Mouse (Mus musculus): ENCODE measurements around the gene Mvb12b. TPM values are rescaled to one million over a fixed set of nuclear protein-coding genes. Genes with fewer than 3 reads are reported as not detected.

The Mvb12b gene
- total and polyA plus RNA-seq, 2 experiments, result 0.83 to 2.7 TPM

DNA sequence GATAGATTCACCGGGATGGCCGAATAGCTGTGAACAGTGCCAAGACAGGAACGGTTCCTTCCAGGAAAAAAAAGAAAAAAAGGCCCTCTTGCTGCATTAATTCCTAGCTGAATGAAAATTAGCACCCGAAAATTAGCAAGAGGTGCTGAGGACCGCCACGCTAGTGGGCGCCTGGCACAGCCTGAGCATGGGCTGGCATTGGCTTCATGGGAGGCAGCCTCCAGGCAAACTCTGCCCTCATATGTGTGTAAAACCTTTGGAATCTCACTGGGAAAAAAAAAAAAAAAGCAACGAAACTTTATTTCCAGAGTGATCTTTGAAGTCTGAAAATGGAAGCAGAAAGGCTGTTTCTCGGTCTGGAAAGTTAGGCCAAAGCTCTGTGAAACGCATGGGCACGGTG, 110.7 kb downstream of the Mvb12b start:
- TF ChIP-seq POLR2A (IDR thresholded peaks at IDR 0.05; ENCODE audit: extremely low read depth, insufficient read depth, low read length) (no peak), CTCF (IDR thresholded peaks at IDR 0.05; ENCODE audit: low read depth, low read length) (no peak)
- no peaks in the 10 kb centered on the region for H3K36me3 ChIP-seq (ENCODE audit: control insufficient read depth, insufficient read depth, low read length)
- DNase-seq (ENCODE audit: extremely low read depth, low read depth, low spot score), result no peak
- no peaks in the 10 kb centered on the region for H3K4me1 ChIP-seq (ENCODE audit: control insufficient read depth, insufficient read depth, low read length)
- no peak overlapping the region for H3K4me3 ChIP-seq (ENCODE audit: insufficient read depth, low read depth, low read length)
- no peak overlapping the region for H3K27ac ChIP-seq (replicated peaks; ENCODE audit: insufficient read depth, low read depth, low read length)
- no peaks in the 10 kb centered on the region for H3K79me2 ChIP-seq (ENCODE audit: control insufficient read depth, insufficient read depth, low read length)
- 95% methylated on average over 11 of the region's 11 CpGs for WGBS
- H3K9ac ChIP-seq (ENCODE audit: low read depth, low read length), result no peak overlapping the region
- no peaks in the 10 kb centered on the region for H3K27me3 ChIP-seq (ENCODE audit: control insufficient read depth, insufficient read depth, low read length)

DNA sequence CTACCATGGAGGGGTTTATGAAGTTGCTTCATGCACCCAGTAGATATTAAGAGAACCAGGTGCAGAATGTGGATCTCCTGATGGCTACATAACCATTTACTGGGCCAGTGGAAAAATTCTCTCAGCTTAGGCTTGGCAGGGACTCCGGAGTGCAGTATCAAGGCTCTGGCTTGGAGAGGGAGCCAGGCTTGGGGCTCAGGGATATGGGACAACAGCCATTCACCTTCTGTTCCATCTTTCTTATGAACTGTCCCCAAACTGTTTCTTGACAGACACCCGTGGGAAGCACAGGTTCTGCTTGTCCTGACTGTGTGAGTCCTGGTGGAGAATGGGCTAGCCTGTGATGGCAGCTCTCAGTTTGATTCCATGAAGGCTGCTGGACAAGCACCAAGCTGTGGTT, 112.9 kb downstream of the Mvb12b start:
- H3K4me1 ChIP-seq (ENCODE audit: control insufficient read depth, insufficient read depth, low read length), result no peaks in the 10 kb centered on the region
- no peak overlapping the region for H3K27ac ChIP-seq (replicated peaks; ENCODE audit: insufficient read depth, low read depth, low read length)
- no peak overlapping the region for H3K9ac ChIP-seq (ENCODE audit: low read depth, low read length)
- DNase-seq (ENCODE audit: extremely low read depth, low read depth, low spot score), result no peak
- no peak overlapping the region for H3K4me3 ChIP-seq (ENCODE audit: insufficient read depth, low read depth, low read length)
- WGBS, result 89% methylated on average over 2 of the region's 2 CpGs
- TF ChIP-seq POLR2A (IDR thresholded peaks at IDR 0.05; ENCODE audit: extremely low read depth, insufficient read depth, low read length) (no peak), CTCF (IDR thresholded peaks at IDR 0.05; ENCODE audit: low read depth, low read length) (no peak)
- no peaks in the 10 kb centered on the region for H3K79me2 ChIP-seq (ENCODE audit: control insufficient read depth, insufficient read depth, low read length)
- no peaks in the 10 kb centered on the region for H3K36me3 ChIP-seq (ENCODE audit: control insufficient read depth, insufficient read depth, low read length)
- H3K27me3 ChIP-seq (ENCODE audit: control insufficient read depth, insufficient read depth, low read length), result no peaks in the 10 kb centered on the region

DNA sequence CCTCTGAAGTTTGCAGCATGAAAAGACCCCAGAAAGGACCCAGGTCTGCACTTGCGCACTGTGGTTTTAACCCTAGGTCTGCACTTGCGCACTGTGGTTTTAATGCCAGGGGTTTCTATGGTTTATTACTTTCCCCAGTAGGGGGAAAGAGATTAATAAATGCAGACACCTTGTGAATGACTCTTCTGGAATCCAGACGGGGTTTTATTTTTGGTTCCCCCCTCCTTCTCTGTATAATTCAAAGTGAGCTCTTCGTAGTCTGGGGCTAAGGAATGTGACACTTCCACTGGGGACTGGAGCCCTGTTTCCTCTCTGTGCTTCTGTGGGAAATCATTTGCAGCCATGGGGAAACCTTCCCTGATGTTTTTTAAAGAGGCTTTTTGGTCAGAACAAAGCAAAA, 113.6 kb downstream of the Mvb12b start:
- no peak overlapping the region for H3K4me3 ChIP-seq (ENCODE audit: insufficient read depth, low read depth, low read length)
- H3K9ac ChIP-seq (ENCODE audit: low read depth, low read length), result no peak overlapping the region
- H3K4me1 ChIP-seq (ENCODE audit: control insufficient read depth, insufficient read depth, low read length), result no peaks in the 10 kb centered on the region
- DNase-seq (ENCODE audit: extremely low read depth, low read depth, low spot score), result no peak
- no peaks in the 10 kb centered on the region for H3K36me3 ChIP-seq (ENCODE audit: control insufficient read depth, insufficient read depth, low read length)
- TF ChIP-seq CTCF (IDR thresholded peaks at IDR 0.05; ENCODE audit: low read depth, low read length), result no peak
- no peak for TF ChIP-seq POLR2A (IDR thresholded peaks at IDR 0.05; ENCODE audit: extremely low read depth, insufficient read depth, low read length)
- no peaks in the 10 kb centered on the region for H3K27me3 ChIP-seq (ENCODE audit: control insufficient read depth, insufficient read depth, low read length)
- no peak overlapping the region for H3K27ac ChIP-seq (replicated peaks; ENCODE audit: insufficient read depth, low read depth, low read length)
- no peaks in the 10 kb centered on the region for H3K79me2 ChIP-seq (ENCODE audit: control insufficient read depth, insufficient read depth, low read length)
- WGBS, result 87% methylated on average over 4 of the region's 4 CpGs

DNA sequence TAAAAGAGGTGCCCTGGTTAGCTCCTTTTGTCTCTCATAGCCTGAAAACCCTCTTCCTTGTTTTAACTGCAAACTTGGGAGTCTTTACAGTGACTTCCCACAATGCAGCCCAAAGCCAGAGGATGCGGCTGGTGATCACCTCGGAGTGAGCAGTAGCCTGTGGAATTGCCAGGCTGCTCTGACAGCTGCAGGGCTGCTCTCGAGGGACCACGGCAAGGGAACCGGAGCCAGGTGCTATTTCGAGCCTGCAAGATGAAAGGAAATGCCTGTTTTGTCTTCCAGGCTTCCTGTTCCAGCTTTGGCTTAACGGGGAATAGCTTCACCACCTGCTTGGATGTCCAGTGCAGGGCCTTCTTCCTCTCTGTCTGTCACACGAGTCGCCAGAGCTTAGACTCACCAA, 115.3 kb downstream of the Mvb12b start:
- Histone ChIP-seq H3K79me2 (ENCODE audit: control insufficient read depth, insufficient read depth, low read length) (no peaks in the 10 kb centered on the region), H3K9ac (ENCODE audit: low read depth, low read length) (no peak overlapping the region), H3K36me3 (ENCODE audit: control insufficient read depth, insufficient read depth, low read length) (no peaks in the 10 kb centered on the region), H3K4me3 (ENCODE audit: insufficient read depth, low read depth, low read length) (no peak overlapping the region), H3K27ac (replicated peaks; ENCODE audit: insufficient read depth, low read depth, low read length) (no peak overlapping the region), H3K4me1 (ENCODE audit: control insufficient read depth, insufficient read depth, low read length) (no peaks in the 10 kb centered on the region), H3K27me3 (ENCODE audit: control insufficient read depth, insufficient read depth, low read length) (no peaks in the 10 kb centered on the region)
- WGBS, result 80% methylated on average over 9 of the region's 9 CpGs
- DNase-seq (ENCODE audit: extremely low read depth, low read depth, low spot score), result no peak
- TF ChIP-seq CTCF (IDR thresholded peaks at IDR 0.05; ENCODE audit: low read depth, low read length) (no peak), POLR2A (IDR thresholded peaks at IDR 0.05; ENCODE audit: extremely low read depth, insufficient read depth, low read length) (no peak)

DNA sequence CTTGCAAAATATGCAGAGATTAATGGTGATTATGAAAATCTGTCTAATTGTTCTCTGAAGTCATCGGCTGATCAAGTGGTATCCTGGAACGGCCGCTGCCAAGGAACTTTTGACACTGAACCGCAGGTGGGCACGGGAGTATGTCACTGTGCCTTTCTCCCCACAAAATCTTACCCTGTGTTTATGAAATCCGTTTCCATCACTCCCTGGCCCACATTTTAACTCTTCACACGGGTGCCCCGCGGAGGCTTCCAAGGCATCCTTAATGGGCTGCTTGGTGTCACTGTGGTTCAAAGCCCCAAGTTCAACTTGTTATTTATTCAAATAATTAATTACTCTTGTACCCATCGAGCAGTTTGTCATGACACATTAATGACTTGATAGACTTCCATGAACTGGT, 116.4 kb downstream of the Mvb12b start:
- Histone ChIP-seq H3K36me3 (ENCODE audit: control insufficient read depth, insufficient read depth, low read length) (no peaks in the 10 kb centered on the region), H3K79me2 (ENCODE audit: control insufficient read depth, insufficient read depth, low read length) (no peaks in the 10 kb centered on the region), H3K9ac (ENCODE audit: low read depth, low read length) (no peak overlapping the region), H3K27ac (replicated peaks; ENCODE audit: insufficient read depth, low read depth, low read length) (no peak overlapping the region), H3K27me3 (ENCODE audit: control insufficient read depth, insufficient read depth, low read length) (no peaks in the 10 kb centered on the region), H3K4me3 (ENCODE audit: insufficient read depth, low read depth, low read length) (no peak overlapping the region), H3K4me1 (ENCODE audit: control insufficient read depth, insufficient read depth, low read length) (no peaks in the 10 kb centered on the region)
- DNase-seq (ENCODE audit: extremely low read depth, low read depth, low spot score), result no peak
- 93% methylated on average over 10 of the region's 10 CpGs for WGBS
- TF ChIP-seq POLR2A (IDR thresholded peaks at IDR 0.05; ENCODE audit: extremely low read depth, insufficient read depth, low read length) (no peak), CTCF (IDR thresholded peaks at IDR 0.05; ENCODE audit: low read depth, low read length) (no peak)

DNA sequence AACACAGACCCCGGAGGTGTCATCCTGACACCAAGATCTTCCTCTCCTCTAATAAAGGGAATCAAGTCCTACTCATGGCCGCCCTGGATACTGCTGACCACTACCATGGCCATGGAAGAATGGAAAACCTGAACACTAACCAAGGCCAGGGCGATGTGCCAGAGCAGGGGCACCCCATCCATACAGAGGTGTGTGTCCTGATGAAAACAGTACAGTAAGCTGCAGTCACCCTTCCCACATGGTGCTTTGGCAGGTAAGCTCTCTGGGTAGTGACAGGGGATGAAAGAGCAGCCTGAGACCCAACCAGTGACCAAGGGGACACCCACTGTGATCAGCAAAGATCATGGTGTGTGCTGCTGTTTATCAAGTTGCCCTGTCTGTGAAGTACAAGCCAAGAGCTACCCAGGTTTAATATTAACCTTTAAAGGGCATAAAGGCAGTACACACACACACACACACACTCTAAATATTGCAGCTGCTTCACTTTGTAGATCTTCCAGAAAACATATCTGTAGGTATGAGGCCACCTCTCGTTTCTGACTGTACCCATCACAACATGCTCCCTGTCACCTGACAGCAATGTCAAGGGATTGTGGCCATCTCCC, 117.1 kb downstream of the Mvb12b start:
- H3K4me1 ChIP-seq (ENCODE audit: control insufficient read depth, insufficient read depth, low read length), result no peaks in the 10 kb centered on the region
- no peaks in the 10 kb centered on the region for H3K27me3 ChIP-seq (ENCODE audit: control insufficient read depth, insufficient read depth, low read length)
- H3K27ac ChIP-seq (replicated peaks; ENCODE audit: insufficient read depth, low read depth, low read length), result no peak overlapping the region
- no peak for TF ChIP-seq POLR2A (IDR thresholded peaks at IDR 0.05; ENCODE audit: extremely low read depth, insufficient read depth, low read length)
- no peak for TF ChIP-seq CTCF (IDR thresholded peaks at IDR 0.05; ENCODE audit: low read depth, low read length)
- 77% methylated on average over 4 of the region's 4 CpGs for WGBS
- no peak overlapping the region for H3K4me3 ChIP-seq (ENCODE audit: insufficient read depth, low read depth, low read length)
- DNase-seq (ENCODE audit: extremely low read depth, low read depth, low spot score), result peak; percentile 50
- H3K36me3 ChIP-seq (ENCODE audit: control insufficient read depth, insufficient read depth, low read length), result no peaks in the 10 kb centered on the region
- no peak overlapping the region for H3K9ac ChIP-seq (ENCODE audit: low read depth, low read length)
- no peaks in the 10 kb centered on the region for H3K79me2 ChIP-seq (ENCODE audit: control insufficient read depth, insufficient read depth, low read length)
